Mouse (Mus musculus): ENCODE results near the gene Slc6a20b. TPM values are rescaled to one million over a fixed set of nuclear protein-coding genes. Genes with fewer than 3 reads are reported as not detected.

Gene Slc6a20b
- polyA plus RNA-seq (2021; fragmentation: Nextera tagmentation): 0.03 TPM in 2 replicates
- long read RNA-seq, experiment 1: 0 reads
- long read RNA-seq, experiment 2, partial matches to known transcripts: 0 of 1 reads
- long read RNA-seq, experiment 2, other reads (novel, unspliced or antisense): 1 of 1 reads

GRCm38 (mm10) chr9:123632281-123632680 is at the start of gene Slc6a20b:
TSS of gene Slc6a20b (minus strand) at chr9:123632565.

GRCm38 (mm10) chr9:123678327-123679105 is 46.2 kb upstream of the Slc6a20b start, which contains the start of the genes Ccr9 and Slc6a20a:
TSS of gene Ccr9 (plus strand) at chr9:123678439.
TSS of gene Slc6a20a (minus strand) at chr9:123678885.

Other genes starting within 250 kb of the Slc6a20b start
- gene Limd1, start 153.9 kb downstream of the Slc6a20b start, polyA plus RNA-seq (2021; fragmentation: Nextera tagmentation): 4.8 and 6.3 TPM in 2 replicates
- 21.3 and 31.7 TPM in 2 replicates for gene Sacm1l, start 102.8 kb downstream of the Slc6a20b start, polyA plus RNA-seq (2021; fragmentation: Nextera tagmentation)
- 0.09 and 0.10 TPM in 2 replicates for gene Ccr9, start 45.9 kb upstream of the Slc6a20b start, polyA plus RNA-seq (2021; fragmentation: Nextera tagmentation)
- 8.3 and 8.9 TPM in 2 replicates for gene Slc6a20a, start 46.3 kb upstream of the Slc6a20b start, polyA plus RNA-seq (2021; fragmentation: Nextera tagmentation)
- gene Lztfl1, start 85.1 kb upstream of the Slc6a20b start, polyA plus RNA-seq (2021; fragmentation: Nextera tagmentation): 39.1 and 44.1 TPM in 2 replicates
- gene Cxcr6, start 173.9 kb upstream of the Slc6a20b start, polyA plus RNA-seq (2021; fragmentation: Nextera tagmentation): 0.16 TPM in 1 of 2 replicates, not detected in the other
- gene Fyco1, start 219.3 kb upstream of the Slc6a20b start, polyA plus RNA-seq (2021; fragmentation: Nextera tagmentation): 5.0 and 7.6 TPM in 2 replicates
- gene Xcr1, start 229.5 kb upstream of the Slc6a20b start, polyA plus RNA-seq (2021; fragmentation: Nextera tagmentation): not detected in 2 replicates